Mouse (Mus musculus): Measurements from ENCODE around the gene Nodal. TPM values are rescaled to one million over a fixed set of nuclear protein-coding genes. Genes with fewer than 3 reads are reported as not detected.
A peak's percentile ranks its signal among the peaks of the same experiment; 100 is the strongest.

The Nodal gene
- total RNA-seq (2021) = under 1 TPM; 0.21 to 0.28 TPM

DNA sequence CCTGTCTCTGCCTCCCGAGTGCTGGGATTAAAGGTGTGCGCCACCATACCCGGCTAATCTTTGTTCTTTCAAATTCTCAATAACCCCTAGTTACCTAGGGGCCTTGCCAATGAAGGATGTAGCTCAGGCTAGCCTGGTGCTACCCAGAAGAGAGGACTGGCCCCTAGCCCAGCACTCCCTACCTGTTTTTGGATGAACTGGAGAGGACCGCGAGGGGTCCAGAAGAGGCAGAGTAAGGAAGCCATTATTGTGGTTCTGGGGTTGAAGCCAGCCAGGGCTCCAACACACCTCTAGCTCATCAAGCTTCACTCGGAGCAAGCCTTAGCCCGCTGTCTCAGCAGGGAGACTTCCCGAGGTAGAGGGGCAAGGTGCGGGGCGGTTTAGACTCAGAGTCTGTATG lies at the start of gene Nodal:
TSS of gene Nodal (plus strand) at position 301 of the 400 bp plus-strand sequence.
- intact Hi-C loops (cut with DNase I) = no loop called here
- DNase-seq (ENCODE audit: low spot score in 2 of 2) = no peak

DNA sequence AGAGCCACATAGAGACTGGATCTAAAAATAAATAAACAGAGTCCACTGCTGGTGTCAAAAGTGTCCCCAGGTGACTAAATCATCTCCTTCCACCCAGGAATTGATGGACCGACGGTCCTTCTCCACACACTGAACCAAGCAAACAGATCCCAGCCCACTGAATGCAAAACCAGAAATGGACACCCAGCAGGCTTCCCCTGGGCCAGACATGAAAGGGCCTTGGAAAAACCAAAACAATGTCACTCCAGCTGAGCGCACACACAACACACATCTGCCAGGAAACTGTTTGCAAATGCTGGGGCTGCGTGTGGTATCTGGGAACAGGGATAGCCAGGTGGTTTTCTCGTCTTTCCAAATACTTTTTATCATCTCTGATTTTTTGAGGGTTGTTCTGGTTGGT lies 48.0 kb upstream of the Nodal start:
- no peak for DNase-seq (ENCODE audit: low spot score in 2 of 2)
- intact Hi-C loops (cut with DNase I) = no loop called here

DNA sequence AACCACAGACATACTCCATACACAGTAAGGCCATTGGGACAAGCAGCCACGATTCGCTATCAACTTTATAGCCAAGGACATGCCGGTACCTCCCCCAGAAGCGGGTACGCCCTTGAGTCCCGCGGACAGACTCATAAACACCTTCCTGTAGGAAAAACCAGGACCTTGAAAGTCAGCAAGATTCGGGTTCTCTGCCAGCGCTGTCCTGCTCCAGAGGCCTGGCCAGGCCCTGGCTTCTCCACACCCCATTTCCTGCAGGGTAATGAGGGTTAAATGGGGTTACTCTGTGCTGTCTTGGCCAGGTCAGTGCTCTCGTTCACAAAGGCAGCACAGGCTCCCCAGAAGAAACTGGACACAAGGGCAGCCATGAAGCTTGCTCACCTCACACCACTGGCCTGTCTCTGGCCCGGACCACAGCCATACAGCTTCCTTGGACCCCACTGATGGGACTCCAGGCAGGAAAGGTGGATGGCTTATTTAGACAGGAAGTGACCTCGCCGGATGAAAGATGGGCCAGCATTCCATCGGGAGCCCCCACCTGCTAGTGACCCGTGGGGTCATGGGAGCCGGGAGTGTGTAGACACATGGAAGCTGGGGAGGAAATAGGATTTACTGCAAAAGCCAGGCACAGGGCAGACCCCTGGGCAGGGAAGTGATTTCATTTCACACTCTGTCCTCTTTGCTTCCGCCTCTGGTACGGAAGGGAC lies 47.3 kb upstream of the Nodal start:
- intact Hi-C loops (cut with DNase I) = no loop called here
- no peak for DNase-seq (ENCODE audit: low spot score in 2 of 2)

DNA sequence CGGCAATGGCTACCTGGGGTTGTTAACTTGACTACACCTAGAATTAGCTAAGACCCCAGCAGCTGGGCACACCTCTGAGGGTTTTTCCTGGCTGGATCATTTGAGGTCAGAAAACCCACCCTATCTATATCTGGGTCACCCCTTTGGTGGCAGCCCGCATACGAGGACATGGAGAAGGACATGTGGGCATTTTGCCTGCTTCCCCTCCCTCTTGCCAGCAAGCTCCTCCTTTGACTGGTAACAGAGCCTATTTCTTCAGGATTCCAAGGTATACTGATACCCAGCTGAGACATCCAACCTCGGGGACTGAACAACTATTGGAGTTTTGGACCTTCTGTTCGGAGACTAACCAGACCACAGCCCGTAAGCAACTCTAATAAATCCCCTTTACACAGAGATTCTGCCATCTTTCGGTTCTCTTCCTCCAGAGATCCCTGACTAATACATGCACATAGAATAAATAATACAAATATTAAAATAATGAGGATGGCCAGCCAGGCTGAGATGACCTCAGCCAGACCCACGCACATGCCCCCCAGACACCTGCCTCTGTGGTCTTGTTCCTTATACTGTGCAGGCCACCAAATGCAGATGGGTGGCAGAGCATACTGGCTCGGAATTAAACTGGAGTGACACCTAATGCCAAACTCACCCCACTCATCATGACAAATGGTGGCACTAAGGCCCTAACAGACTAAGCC lies 45.7 kb upstream of the Nodal start:
- intact Hi-C loops (cut with DNase I) = no loop called here
- no peak for DNase-seq (ENCODE audit: low spot score in 2 of 2)

DNA sequence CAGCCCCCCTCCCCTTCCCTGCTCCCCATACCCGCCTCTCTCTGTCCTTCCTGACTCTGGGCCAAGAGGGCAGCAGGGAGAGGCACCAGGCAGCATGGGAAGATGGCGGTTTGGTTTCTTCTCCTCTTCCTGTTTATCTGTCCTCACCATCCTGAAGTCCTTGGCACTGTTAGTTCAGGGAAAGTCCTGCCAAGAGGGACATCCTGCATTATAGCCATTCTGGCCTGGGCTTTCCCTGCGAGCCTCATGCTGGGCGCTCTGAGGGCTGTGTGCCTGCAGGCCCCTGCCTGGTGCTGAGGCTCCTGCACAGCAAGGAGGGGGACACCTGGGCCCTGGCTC lies 45.2 kb upstream of the Nodal start:
- intact Hi-C loops (cut with DNase I) = no loop called here
- no peak for DNase-seq (ENCODE audit: low spot score in 2 of 2)

DNA sequence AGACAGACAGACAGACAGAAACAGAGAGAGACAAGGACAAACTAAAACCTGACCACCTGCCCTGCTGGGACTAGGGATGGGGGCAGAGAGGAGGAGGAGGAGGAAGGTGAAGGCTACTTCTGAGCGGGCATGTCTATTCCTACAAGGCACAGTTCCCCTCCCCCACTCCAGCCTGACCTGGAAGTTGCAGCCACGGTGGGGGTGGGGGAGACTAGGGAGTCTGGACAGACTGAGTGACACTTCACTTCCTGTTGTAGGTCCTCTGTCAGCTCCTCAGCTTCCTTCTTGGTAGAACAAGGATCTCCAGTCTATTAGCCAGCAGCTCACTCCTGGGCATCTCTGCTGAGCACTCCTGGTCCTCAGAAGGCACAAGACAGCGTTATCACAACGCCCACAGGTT lies 43.7 kb upstream of the Nodal start:
- intact Hi-C loops (cut with DNase I) = no loop called here

DNA sequence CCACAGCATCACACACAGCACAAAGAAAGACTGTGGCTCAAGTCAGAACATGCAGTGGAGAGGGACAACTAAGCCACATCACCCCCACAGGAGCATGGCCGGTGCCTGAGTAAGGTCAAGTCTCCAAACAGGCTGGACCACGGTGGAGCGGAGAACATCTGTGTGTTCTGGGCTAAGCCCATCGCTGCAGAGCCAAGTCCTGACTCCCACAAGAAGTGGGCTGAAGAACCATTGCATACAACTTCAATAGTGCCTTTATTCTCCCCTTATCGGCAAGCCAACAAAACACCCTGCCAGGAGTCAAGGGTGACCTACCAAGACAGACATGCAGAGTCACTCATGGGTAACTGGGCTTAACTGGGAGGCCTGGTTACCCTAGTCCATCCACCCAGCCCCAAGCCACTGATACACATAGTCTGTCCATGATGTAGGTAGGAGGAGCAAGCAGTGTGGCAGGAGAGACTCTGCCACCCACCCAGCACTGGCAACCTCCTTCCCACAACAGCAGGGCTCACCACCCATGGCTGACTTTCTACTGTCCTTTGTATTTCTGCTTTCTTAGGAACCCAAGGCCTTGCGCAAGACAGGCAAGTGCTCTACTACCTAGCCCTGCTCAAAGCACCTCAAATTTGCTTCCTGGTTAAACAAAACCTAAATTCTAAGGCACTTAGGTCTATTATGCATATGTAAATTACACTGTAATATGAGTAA lies 42.8 kb upstream of the Nodal start:
- no peak for DNase-seq (ENCODE audit: low spot score in 2 of 2)
- intact Hi-C loops (cut with DNase I) = no loop called here

More for the DNA sequence above, 43.7 kb upstream of the Nodal start:
- peak; percentile 30 to 48 for DNase-seq (ENCODE audit: low spot score in 2 of 2)

DNA sequence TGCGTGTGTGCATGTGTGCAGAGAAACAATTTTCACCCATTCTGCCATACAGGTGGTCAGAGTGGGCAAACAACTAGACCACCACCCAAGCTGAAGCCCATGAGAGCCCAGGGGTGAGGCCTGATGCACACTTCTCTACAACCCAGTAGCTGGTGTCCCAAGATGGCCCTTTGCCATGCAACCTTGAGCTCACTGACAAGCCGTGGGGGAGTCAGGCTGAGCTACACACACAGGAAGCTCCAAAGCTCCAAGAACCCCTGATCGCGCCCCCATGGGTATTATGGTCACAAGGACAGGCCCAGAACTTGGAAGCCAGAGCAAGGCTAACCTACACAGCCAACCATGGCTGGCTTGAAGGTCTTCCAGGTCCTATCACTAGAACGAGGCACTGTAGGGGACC lies 39.7 kb upstream of the Nodal start:
- DNase-seq (ENCODE audit: low spot score in 2 of 2) = no peak
- intact Hi-C loops (cut with DNase I) = no loop called here

DNA sequence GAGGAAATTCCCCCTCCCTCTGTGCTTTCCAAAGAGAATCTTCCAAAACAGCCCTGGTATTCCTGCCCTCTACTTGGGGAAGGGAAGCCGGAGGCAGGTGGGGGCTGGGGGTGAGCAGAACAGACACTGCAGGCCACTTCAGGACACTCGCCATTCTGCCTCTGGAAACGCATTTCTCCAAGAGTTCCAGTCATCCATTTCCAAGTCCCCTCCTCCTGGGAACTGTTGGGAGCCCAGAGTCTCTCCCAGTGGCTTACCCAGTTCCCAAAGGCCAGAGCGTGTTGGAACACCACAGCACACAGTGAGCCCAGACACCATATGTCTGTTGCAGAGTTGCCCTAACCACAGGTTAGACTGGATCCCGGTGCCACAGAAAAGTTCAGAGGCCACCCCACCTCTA lies 39.1 kb upstream of the Nodal start:
- no peak for DNase-seq (ENCODE audit: low spot score in 2 of 2)
- intact Hi-C loops (cut with DNase I) = no loop called here

DNA sequence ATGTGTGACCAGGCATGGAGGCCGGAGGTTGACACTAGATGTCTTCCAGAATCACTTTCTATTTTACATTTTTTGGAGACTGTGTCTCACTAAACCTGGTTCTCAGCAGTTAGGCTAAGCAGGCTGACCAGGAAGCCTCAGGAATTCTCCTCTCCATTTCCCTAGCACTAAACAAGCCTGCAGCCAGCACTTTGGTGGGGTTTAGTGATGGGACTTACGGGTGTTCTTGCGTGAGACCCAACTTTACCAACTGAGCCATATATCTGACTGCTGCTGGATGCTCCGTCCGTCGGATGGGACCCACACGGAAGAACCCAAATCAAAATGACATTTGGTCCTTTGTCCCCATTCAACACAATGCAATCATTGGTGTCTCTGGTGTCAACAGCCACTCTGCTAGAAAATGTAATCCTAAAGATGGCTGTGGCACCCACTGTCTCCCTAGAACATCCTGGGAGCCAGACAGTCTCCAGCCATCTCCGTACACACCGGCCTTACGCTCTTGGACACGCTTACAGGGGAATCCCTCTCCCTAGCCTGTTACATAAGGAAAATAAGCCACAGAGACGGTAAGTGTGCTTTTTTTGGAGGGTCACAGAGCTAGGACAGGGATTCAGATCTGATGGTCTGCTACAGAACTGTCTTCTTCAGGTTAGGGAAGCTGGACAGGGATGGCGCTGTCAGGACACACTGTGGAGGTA lies 38.3 kb upstream of the Nodal start:
- intact Hi-C loops (cut with DNase I) = no loop called here

DNA sequence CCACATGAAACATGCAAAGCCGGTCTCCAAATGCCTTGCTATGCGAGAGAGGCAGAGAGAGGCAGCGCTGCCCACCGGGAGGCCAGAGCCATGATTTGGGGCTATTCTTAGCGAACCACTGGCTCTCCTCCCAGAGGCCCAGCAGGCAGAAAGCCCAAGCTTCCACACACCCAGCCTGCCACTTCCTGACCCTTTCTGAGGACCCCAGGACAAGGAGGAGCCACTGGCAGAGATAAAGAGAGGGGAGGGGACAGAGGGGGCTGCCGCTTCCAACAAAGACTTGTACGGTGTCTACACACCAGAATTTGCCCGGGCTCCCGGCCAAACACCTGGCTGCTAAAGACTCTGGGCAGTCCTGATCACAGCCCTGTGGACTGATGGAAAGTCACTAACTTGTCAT lies 37.6 kb upstream of the Nodal start:
- no peak for DNase-seq (ENCODE audit: low spot score in 2 of 2)
- intact Hi-C loops (cut with DNase I) = no loop called here

More for the DNA sequence above, 38.3 kb upstream of the Nodal start:
- DNase-seq (ENCODE audit: low spot score in 2 of 2) = no peak

DNA sequence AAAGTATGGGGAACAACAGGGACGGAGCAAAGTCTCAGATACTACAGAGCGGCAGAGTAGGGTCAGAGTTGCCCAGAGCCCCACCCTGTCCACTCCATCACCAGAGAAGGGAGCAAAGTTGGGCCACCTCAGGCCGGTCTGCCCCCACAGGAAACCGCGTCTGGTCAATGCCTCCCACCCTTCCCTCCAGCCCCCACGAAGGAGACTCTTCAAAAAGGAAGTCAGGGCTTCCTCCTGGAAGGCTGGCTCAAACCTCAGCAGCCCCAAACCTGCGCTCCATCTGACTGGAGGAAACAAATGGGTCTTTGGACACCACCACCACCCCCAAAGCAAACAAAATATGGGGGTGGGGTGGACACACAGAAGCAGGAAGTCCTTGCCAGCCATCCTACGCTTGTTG lies 35.9 kb upstream of the Nodal start:
- intact Hi-C loops (cut with DNase I) = no loop called here
- DNase-seq (ENCODE audit: low spot score in 2 of 2) = no peak

DNA sequence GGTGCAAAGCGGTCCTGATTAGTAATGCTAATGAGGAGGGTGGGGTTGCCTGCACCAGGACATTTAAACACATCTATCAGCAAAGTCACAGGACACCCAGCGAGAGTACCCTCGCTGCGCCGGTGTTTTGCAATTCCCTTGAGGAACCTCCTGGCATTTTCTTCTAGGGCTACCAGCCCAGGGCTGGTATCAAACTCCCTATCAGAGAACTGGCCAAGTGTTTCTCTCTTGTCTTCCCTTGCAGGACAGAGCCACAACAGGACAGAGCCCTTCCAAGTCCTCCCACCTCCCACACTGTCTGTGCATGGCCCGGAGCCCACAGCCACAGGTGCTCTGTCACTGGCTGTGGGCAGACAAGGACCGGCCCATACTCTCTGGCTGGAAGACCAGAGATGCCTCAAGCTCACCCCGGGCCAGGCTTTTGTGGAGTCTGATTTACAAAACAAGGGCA lies 35.5 kb upstream of the Nodal start:
- no peak for DNase-seq (ENCODE audit: low spot score in 2 of 2)
- intact Hi-C loops (cut with DNase I) = no loop called here

DNA sequence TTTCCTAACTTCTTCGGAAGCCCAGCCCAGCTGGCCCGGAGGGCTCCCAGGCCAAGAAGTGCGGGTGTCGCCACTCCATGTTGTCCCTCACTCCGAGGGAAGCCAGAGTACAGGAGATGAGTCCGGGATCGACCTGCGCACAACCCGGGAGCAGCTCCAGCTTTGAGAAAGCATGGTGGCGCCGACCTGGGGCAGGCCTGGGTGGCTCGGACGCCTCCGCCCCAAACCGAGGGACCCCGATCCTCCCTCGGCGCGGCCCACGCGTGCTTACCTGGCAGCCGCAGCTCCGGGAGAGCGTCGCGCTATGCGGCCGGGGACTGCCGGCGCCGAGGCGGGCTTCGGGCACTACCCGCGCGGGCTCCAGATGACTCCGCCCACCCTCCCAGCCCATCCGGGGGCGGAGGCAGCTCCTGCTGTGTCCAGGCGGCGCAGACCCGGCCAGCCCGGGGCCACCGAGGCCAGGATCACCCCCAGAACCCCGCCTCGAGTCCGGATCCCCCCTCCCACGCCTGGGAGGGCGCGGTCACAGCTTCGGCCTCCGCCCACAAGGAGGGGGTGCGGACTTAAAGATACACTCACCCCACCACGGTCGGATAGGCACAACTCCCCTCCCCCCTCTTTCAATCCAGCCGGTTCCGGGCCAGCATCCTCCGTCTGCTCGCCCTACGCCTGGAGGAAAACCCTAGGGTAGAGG lies 34.6 kb upstream of the Nodal start, which contains the start of gene Pald1:
TSS of gene Pald1 (minus strand) at position 510 of the 694 bp plus-strand sequence.
- intact Hi-C loops (cut with DNase I) = no loop called here
- DNase-seq (ENCODE audit: low spot score in 2 of 2) = peak; percentile 48 to 57

DNA sequence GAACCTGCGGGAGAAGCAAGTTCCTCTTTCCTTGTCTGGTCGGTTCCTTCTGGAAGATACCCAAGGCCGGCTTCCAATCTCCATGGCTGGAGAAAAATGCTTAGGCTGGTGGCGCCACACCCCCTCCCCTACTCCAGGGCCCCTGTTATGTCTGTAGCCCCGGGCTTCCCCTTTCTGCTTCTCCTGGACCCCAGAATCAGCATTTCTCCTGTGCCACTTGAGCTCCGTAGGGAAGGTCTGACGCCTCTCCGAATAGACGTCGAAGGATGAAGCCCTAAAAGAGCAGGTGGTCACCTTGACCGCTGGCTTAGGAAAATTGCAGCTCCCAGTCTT lies 34.1 kb upstream of the Nodal start:
- intact Hi-C loops (cut with DNase I) = no loop called here

DNA sequence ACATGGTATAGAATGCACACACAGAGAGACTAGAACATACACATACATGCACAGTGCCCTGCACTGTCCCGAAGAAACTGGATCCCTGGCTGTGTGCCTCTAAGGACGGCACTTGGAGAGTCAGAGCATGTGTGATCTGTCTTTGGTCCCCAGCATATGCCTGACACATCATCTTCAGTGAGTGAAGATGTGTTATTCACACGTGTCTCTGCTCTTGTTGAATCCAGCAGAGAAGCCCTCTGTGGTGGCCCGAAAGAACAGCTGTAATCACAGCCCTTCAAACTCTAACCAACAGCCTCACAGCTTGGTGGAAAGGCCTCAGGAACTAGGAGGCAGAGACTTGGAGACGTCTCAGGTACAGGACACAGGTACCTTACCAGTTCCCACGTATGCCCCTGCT lies 32.6 kb upstream of the Nodal start:
- no peak for DNase-seq (ENCODE audit: low spot score in 2 of 2)
- intact Hi-C loops (cut with DNase I) = no loop called here

More for the DNA sequence above, 34.1 kb upstream of the Nodal start:
- no peak for DNase-seq (ENCODE audit: low spot score in 2 of 2)

DNA sequence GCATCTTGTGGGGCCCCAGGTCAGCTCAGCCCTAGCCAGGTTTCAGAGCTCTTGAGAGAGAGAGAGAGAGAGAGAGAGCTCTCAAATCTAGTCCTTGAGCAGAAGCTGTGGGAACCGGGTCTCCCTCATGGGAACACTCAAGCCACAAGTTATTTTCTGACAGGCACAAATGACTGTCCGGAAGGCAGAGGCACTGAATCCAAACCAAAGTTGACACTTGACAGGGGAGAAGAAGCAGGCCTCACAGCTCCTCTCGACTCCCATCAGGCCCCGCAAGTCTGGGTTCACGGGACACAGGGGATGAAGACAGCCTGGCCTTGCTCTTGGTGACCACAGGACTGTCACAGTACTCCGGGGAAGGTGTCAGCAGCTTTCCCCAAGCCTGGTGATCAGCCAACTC lies 31.5 kb upstream of the Nodal start:
- no peak for DNase-seq (ENCODE audit: low spot score in 2 of 2)
- intact Hi-C loops (cut with DNase I) = no loop called here

DNA sequence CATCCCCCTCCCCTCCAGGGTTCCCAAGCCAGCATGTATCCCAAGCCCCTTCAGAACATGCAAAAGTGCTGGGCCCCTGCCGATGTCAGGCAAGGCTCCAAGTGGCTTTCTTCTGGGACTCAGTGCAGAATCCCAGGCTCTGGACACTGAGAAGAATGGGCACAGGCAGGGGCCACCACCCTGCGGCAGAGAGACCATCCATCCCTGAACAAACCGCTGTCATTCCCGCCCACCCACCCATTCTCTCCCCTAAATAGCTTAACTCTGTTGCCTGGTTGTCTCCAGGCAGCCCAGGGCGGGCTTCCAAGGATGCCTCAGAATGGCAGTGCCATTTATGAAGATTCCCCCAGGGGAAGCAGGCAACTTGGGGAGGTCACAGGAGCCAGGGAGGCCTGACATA lies 28.8 kb upstream of the Nodal start:
- intact Hi-C loops (cut with DNase I) = no loop called here

DNA sequence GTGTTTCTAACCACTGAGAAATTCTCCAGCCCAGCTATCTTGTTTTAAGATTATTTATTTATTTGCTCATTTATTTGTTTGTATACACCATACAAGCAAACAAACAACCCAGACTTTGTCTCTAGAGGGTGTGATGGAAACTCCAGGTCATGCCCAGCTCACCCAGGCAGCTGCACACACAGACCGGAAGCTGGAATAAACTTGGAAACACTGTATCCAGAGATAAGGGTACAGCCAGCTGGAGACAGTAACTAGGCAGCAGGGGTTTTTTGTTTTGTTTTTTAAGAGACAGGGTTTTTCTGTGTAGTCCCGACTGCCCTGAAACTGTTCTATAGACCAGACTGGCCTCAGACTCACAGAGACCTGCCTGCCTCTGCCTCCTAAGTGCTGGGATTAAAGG lies 27.6 kb upstream of the Nodal start:
- intact Hi-C loops (cut with DNase I) = no loop called here
- DNase-seq (ENCODE audit: low spot score in 2 of 2) = no peak

More for the DNA sequence above, 28.8 kb upstream of the Nodal start:
- no peak for DNase-seq (ENCODE audit: low spot score in 2 of 2)

DNA sequence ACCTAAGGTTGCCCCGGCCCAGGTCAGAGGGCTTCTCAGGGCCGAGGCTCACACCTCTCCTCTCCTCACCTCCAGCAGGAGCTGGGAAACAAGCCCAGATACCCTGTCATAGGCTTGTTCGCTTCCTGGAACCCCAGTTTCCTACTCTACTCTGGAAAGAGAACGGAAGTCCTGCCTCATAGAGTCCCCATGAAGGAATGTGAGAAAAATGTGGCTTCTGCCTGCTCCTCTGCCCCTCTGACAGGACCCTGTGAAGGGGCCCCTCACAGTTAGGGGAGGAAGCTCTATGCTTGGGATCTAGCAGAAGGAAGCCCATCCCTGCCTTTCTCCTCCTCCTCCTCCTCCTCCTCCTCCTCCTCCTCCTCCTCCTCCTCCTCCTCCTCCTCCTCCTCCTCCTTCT lies 25.2 kb upstream of the Nodal start:
- intact Hi-C loops (cut with DNase I) = no loop called here
- no peak for DNase-seq (ENCODE audit: low spot score in 2 of 2)
